Mouse (Mus musculus) heart, embryonic 14.5 days (tissue): ENCODE measurements at regions not wholly inside any gene's neighbourhood (a gene's known extent, or its start where the extent isn't known, plus 50 kb on each side); places are given as distances from the start of the nearest gene placed in this dataset.
A peak's percentile ranks its signal among the peaks of the same experiment; 100 is the strongest.

Experiments
- ATAC-seq: fragments of 200-750 bp; cut with Nextera tagmentation; 2 replicates; pipeline ENCODE4 v1.8.0; 2017; ENCODE audit warnings: low read depth, moderate TSS enrichment; ENCODE audit not compliant: insufficient number of reproducible peaks, insufficient read depth, low FRiP score
- H3K27ac ChIP-seq, 2 experiments: fragments of 200-500 bp in 1 of 2; fragments of 300-500 bp in 1 of 2; sonication (generic) in 1 of 2; replicated peaks in 1 of 2; 2 replicates each; pipeline ENCODE4 v1.5.1; 2012 to 2014; ENCODE audit warnings: low read depth in 2 of 2, low read length in 2 of 2, control low read depth in 1 of 2, mild to moderate bottlenecking in 1 of 2, mixed read lengths in 1 of 2; ENCODE audit not compliant: control insufficient read depth in 1 of 2, insufficient read depth in 1 of 2
- H3K27me3 ChIP-seq: fragments of 300-500 bp; sonication (generic); 2 replicates; pipeline ENCODE4 v1.6.1; 2014; ENCODE audit warnings: mild to moderate bottlenecking, low read length, control low read depth; ENCODE audit not compliant: control insufficient read depth, insufficient read depth
- H3K36me3 ChIP-seq: fragments of 300-500 bp; sonication (generic); 2 replicates; pipeline ENCODE4 v1.6.1; 2014; ENCODE audit warnings: mild to moderate bottlenecking, control low read depth, low read length, mixed read lengths; ENCODE audit not compliant: control insufficient read depth, insufficient read depth
- H3K4me1 ChIP-seq, 2 experiments: fragments of 200-500 bp in 1 of 2; fragments of 300-500 bp in 1 of 2; sonication (generic) in 1 of 2; 2 replicates each; pipeline ENCODE4 v1.6.1; 2012 to 2014; ENCODE audit warnings: low read length in 2 of 2, control low read depth in 1 of 2, mixed read lengths in 1 of 2; ENCODE audit not compliant: control insufficient read depth in 2 of 2, insufficient read depth in 2 of 2
- H3K4me2 ChIP-seq: fragments of 300-500 bp; sonication (generic); 2 replicates; pipeline ENCODE4 v1.6.1; 2014; ENCODE audit warnings: mild to moderate bottlenecking, low read length
- H3K4me3 ChIP-seq, 2 experiments: fragments of 200-500 bp in 1 of 2; fragments of 300-500 bp in 1 of 2; sonication (generic) in 1 of 2; 2 replicates each; pipeline ENCODE4 v1.5.1; 2012 to 2014; ENCODE audit warnings: low read length in 2 of 2, mild to moderate bottlenecking in 2 of 2, control low read depth in 1 of 2, low read depth in 1 of 2, moderate library complexity in 1 of 2; ENCODE audit not compliant: control insufficient read depth in 1 of 2, insufficient read depth in 1 of 2
- H3K9ac ChIP-seq: fragments of 300-500 bp; sonication (generic); 2 replicates; pipeline ENCODE4 v1.6.1; 2014; ENCODE audit warnings: mild to moderate bottlenecking, low read length
- H3K9me3 ChIP-seq: fragments of 300-500 bp; sonication (generic); 2 replicates; pipeline ENCODE4 v1.6.1; 2016; ENCODE audit warnings: low read length, control low read depth; ENCODE audit not compliant: control insufficient read depth
- WGBS: fragments of 180-500 bp; shearing (Covaris S2); extraction: QIAGEN DNeasy Blood & Tissue Kit; methylation state at CpG from one replicate; pipeline ENCODE4 v1.1.7; 2014; 5-methylcytosine and 5-hydroxymethylcytosine counted together

DNA sequence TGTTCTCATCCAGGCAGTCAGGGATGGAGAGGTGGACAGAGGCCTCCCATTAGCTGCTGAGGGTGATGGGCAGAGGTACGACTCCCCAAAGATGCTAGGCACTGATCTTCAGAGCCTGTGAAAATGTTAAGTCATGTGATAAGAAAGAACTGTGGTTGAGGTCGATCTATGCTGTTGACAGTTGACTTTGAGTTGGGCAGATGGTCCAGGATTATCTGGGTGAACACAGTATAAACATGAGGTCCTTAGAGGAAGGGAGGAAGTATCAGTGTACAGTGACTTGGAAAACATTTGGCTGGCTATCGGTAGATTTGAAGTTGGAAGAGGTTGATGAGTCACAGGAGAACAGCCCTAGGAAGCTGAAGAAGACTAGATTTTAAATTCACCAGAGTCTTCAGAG lies 80.9 kb upstream of the Pgrmc2 start:
- ATAC-seq, result no peak
- Histone ChIP-seq H3K4me1 (peaks cover 7 to 12% of the 10 kb centered on the region in 2 experiments), H3K4me2 (no peak overlapping the region), H3K27ac (no peak overlapping the region), H3K9ac (no peak overlapping the region), H3K4me3 (no peak overlapping the region), H3K36me3 (no peaks in the 10 kb centered on the region), H3K27me3 (no peaks in the 10 kb centered on the region), H3K9me3 (no peaks in the 10 kb centered on the region; the same call in 1 of the 2 replicates)
- 26% methylated on average over 3 of the region's 3 CpGs for WGBS

DNA sequence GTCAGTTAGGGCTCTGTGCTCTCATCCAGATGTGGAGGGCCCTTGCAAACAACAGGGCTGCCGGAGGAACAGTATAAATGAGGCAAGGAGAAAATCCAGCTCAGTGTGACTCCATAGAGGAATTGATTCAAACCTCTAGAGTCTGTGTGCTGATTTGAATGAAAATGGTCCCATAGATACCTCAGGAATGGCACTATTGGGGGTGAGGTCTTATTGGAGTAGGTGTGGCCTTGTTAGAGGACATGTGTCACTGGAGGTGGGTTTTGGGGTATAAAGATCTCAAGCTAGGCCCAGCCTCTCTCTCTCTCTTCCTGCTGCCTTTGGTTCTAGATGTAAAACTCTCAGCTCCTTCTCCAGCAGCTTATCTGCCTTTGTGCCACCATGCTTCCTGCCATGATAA lies 79.7 kb upstream of the Pgrmc2 start:
- H3K4me2 ChIP-seq, result no peak overlapping the region
- H3K27me3 ChIP-seq, result no peaks in the 10 kb centered on the region
- H3K4me1 ChIP-seq, result peaks cover 13 to 22% of the 10 kb centered on the region in 2 experiments
- H3K4me3 ChIP-seq, result no peak overlapping the region
- H3K9ac ChIP-seq, result no peak overlapping the region
- no peak overlapping the region for H3K27ac ChIP-seq
- 100% methylated on average over 1 of the region's 1 CpGs for WGBS
- H3K36me3 ChIP-seq, result no peaks in the 10 kb centered on the region
- no peak for ATAC-seq
- no peaks in the 10 kb centered on the region for H3K9me3 ChIP-seq

DNA sequence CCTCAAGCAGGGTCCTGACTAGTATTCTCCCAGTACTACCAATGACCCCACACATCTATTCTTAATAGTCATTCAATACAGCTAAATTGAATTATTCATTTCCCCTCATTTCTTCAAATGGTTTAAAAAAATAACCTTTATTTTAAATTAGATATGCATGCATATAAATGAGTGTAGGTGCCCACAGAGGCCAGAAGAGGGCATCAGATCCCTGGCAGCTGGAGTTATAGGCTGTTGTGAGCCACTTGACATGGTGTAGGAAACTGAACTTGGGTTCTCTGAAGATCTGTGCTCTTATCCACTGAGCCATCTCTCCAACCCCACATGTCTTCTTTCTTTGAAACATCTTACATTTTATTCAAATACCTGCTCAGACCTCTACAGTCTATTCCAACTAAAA lies 77.8 kb upstream of the Pgrmc2 start:
- no peak for ATAC-seq
- Histone ChIP-seq H3K27me3 (no peaks in the 10 kb centered on the region), H3K9me3 (no peaks in the 10 kb centered on the region), H3K4me2 (no peak overlapping the region), H3K4me3 (no peak overlapping the region), H3K4me1 (peaks cover 15 to 22% of the 10 kb centered on the region in 2 experiments), H3K36me3 (no peaks in the 10 kb centered on the region), H3K9ac (no peak overlapping the region), H3K27ac (no peak overlapping the region)

DNA sequence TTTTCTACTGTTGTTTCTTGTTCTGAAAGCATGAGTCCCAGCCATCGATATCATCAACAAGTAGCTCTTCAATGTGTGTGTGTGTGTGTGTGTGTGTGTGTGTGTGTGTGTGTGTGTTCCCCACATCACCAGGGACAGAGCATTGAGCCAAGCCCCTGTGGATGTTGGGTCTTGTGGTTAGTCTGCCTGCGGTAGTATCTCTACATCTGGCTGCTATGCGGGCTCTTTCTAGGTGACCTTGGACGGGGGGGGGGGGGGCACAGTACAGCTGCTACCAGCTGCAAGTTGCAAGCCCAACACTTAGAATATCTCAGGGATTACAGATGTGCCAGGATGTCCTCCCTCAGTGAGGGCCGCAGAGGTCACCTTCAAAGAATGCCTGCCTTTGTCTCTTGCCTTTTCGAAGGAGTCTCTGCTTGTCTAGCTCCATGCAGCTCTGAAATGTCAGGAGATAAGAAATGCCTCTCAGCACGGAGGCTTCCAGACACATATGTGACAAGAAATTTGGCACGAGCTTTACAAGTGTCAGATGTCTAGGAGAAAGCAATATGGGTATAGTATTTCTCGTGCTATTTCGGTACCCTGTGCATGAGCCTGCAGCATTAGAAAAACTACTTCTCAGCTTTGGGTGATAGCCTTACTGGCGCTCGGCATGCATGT lies 75.6 kb upstream of the Pgrmc2 start:
- Histone ChIP-seq H3K4me3 (no peak overlapping the region), H3K9ac (no peak overlapping the region), H3K27ac (peak overlapping the region; percentile 91 to 94), H3K9me3 (no peaks in the 10 kb centered on the region), H3K27me3 (no peaks in the 10 kb centered on the region), H3K36me3 (no peaks in the 10 kb centered on the region), H3K4me2 (0 out of 2 replicates have a peak overlapping the region, but pooled peaks have one; percentile 18), H3K4me1 (peaks cover 15 to 21% of the 10 kb centered on the region in 2 experiments)
- peak; percentile 78 for ATAC-seq
- WGBS, result 16% methylated on average over 12 of the region's 12 CpGs

DNA sequence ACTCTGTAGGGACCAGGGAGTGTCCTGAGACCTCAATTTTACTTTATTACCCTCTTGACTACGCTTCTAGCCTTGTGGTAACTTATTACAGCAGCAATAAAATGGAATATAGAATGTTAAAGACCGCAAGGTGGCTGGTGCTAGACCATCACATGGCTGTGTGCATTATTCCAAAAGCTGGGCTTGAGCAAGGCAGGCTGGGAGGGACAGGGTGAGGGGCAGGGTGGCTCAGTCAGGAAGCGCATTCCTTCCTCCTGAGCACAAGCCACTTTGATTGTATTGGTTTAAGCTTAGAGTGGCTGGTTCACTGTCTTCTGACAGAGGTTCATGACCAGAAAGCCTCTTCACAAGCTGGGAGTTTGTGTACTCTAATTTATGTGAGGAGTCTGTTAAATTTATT lies 74.6 kb upstream of the Pgrmc2 start:
- Histone ChIP-seq H3K27ac (peak overlapping the region; percentile 91 to 94; a peak in 2 of 4 replicates), H3K4me2 (no peak overlapping the region), H3K36me3 (no peaks in the 10 kb centered on the region), H3K9ac (no peak overlapping the region), H3K27me3 (no peaks in the 10 kb centered on the region), H3K9me3 (no peaks in the 10 kb centered on the region), H3K4me1 (peaks cover 15 to 18% of the 10 kb centered on the region in 2 experiments), H3K4me3 (no peak overlapping the region)
- ATAC-seq, result no peak
- whole genome bisulfite sequencing, result 95% methylated on average over 3 of the region's 3 CpGs

DNA sequence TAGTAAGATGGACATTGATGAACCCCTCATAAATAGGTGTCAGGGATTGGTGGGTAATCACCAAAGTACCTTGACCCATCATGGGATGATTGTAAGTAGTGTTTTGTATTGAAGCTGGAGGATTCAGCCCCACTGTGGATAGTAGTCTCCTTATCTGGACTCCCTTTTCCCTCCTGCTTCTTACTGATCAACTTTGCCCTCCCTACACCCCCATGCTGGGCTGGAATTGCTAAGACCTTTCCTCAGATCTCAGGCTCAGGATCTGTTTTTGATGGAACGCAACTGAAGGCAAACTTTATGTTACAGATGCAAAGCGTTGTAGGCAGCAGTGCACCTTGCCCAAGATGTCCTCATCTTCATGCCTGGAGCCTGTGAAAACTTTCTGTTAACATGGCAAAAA lies 73.7 kb upstream of the Pgrmc2 start:
- Histone ChIP-seq H3K4me2 (no peak overlapping the region), H3K36me3 (no peaks in the 10 kb centered on the region), H3K27ac (no peak overlapping the region), H3K27me3 (no peaks in the 10 kb centered on the region), H3K4me3 (no peak overlapping the region), H3K9me3 (no peaks in the 10 kb centered on the region), H3K9ac (no peak overlapping the region), H3K4me1 (peaks cover 15 to 22% of the 10 kb centered on the region in 2 experiments)
- 96% methylated on average over 2 of the region's 2 CpGs for WGBS
- no peak for ATAC-seq

DNA sequence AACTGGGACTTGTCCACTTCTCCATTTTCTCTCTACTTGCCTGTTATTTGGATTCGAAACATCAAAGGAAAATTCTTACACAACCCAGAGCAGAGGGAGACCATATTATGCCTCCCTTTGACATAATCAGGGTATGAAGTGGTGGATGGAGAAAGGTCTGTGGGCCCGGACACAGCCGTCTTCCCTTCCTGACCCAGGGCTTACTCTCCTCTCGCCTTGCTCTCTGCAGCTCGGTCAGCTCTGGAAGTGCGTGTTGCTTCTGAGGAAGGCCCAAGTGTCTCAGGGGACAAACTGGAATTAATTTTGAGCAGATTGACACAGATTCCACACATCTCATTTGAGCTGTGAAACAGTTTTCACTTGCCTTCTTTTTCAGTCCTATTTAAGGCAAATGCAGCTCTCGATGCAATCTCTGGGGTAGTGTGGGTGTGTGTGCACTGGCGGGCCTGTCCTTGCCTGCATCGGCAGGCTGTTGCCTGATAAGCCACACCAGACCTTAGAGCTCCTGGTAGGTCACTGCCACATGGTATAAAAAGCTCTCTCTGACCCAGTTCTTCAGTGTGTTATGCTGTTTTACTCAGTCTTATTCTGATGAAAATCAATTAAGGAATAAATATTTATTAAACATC lies 72.4 kb upstream of the Pgrmc2 start:
- ATAC-seq, result no peak

More for the DNA sequence above, 72.4 kb upstream of the Pgrmc2 start:
- H3K4me3 ChIP-seq, result no peak overlapping the region
- H3K4me2 ChIP-seq, result no peak overlapping the region
- H3K9ac ChIP-seq, result 0 out of 2 replicates have a peak overlapping the region, but pooled peaks have one; percentile 2
- no peaks in the 10 kb centered on the region for H3K9me3 ChIP-seq
- peak overlapping the region in 1 of 2 experiments; percentile 17; a peak in 2 of 4 replicates for H3K27ac ChIP-seq
- no peaks in the 10 kb centered on the region for H3K27me3 ChIP-seq
- H3K36me3 ChIP-seq, result no peaks in the 10 kb centered on the region
- peaks cover 15 to 22% of the 10 kb centered on the region in 2 experiments for H3K4me1 ChIP-seq
- 37% methylated on average over 9 of the region's 9 CpGs for WGBS
